Mouse (Mus musculus) layer of hippocampus, postnatal 25 days (tissue): ENCODE results near the gene Zfp518b. TPM values are rescaled to one million over a fixed set of nuclear protein-coding genes. Genes with fewer than 3 reads are reported as not detected.

Experiments used
- DNase-seq, 2 experiments: peaks; one replicate each; pipeline ENCODE4 v3.0.0; 2022; ENCODE audit warnings: mixed read lengths in 2 of 2, low spot score in 1 of 2; ENCODE audit errors: extremely low spot score in 1 of 2
- total RNA-seq, 2 experiments: library from RNA; stranded (reverse); gene quantifications; 2 replicates each; pipeline ENCODE4 v1.2.3; 2021

The Zfp518b gene
- total RNA-seq, 2 experiments from 2014 or later: 16.4 to 16.5 TPM

DNA sequence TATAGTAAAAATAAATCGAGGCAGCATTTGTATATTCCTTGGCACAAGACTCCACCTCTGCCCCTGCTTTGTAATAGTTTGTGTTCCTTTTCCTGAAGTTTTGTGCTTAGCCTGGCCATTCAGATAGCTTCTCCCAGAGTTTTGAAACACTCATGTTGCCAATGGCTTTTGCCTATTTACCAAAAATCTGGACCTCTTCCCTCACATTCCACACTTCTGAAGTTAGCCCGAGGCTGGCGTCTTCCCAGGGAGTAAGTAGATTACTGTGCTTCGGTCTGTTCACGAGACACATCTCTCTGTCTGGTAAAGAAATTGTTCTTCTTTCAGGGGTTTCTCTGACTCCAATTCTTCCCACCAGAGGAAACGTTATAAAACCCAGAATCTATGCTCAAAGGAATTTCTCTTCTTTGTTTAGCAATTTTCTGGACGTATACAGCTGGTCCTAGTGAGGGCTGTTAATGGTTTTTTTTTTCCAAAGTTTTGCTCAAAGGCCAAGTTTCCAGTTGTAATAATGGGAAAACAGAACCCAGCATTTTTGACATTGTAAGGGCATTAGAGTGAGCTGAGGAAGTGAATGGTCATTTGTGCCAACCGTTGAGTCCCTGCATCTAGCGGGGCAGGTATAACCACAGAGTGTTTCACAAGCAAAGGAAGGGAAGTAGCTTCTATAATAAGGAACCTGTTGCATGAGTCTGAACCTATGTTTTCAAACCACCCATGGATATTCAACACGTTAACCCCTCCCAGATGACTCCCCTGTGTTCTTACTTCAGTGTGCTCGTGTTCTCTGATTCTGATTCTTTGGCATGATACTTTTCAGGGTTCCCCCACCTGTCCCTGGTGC, 50.1 kb downstream of the Zfp518b start:
- no peak for DNase-seq

DNA sequence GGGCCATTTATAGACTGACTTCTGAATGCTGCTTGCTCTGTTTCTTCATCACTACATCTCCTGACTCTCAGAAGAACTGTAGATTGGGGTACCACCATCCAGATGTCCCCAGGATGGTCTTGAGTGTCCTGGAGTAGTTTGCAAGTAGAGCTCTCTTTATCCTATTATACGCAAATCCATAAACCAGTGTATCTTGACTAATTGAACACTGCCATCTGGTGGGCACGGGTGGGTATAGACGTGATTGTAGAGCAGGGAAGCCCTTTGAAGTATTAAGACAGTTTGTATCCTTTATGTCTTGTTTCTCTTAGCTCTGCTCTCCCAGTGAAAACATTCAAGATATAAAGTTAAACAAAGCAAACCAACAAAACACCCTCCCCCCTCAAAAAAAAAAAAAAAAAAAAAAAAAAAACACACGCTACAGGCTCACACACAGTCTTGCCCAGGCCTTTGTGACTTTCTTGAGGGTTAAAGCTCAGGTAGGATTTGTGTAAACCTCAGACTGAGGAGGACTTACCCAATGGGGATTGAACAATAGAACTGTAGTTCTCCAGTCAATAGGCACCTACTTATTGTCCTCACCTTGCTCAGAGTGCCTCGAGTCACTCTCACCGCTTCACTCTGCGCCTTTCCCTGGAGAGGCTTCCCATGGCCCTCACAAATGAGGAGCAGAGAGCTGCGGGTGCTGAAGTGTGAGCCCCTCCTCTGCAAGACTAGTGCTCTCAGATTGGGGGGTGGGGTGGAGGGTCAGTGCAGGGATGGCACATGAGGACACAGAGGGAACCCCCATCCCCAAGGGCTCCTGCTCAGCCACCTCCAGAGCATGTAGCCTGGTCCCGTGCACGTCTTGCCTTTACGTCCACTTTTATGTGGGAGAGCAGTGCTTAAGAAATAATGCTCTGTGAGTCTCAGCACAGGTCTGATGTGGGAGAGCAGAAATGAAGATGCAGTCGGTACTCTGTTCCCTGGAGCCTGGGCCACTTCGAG, 51.9 kb downstream of the Zfp518b start:
- peak; percentile 62 to 89 for DNase-seq

DNA sequence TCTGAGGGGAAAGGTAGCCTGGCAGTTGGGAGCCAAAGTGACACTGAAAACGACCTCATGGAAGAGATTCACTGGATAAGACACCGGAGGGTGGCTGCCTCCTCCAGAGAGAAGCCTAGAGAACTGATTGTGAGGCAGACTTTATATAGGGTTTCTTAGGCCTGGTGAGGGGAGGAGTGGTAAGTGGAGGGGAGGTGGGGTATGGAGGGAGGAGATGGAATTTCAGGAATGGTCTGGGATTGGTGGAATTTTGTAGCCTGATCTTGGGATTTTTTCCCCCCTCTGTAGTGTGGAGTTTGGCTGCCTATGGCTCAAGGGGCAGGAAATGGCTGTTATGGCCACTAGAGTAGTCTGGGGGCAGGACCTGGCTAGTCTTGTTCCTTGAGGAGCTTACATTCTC, 56.6 kb downstream of the Zfp518b start:
- no peak for DNase-seq

DNA sequence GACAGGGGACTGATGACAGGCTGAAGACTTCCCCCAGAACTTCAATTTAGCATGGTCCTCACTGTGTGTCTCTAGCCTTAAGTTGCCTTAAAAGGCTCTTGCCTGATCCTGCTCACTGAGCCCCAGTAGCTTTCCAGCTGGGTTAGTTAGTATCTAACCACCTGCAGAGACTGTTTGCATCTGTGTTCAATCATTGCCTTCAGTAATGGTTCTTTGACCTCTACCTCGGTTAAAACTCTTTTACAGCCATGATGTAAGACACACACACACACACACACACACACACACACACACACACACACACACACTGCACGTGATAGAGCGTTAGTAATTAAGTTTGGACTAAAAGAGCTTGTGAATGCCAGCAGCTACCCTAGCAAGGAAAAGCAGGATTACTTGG, 57.7 kb downstream of the Zfp518b start:
- no peak for DNase-seq

DNA sequence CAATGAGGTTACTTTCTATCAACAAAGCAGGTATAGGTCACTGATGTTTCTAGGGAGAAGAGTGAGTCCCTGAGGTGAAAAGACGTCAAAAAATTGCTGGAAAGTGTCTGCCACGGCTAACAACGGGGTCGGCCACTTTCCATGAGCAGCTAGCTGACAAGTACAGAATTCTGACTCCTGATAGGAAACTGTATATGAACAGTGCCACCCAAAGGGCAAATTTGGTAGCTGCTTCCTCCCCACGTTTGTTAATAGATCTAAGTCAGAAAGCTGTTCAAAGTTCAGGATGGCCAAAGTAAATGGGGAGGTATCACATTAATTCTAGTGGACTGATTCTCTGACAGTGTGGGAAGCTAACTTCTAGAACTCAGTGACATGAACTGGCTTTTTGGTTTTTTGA, 63.8 kb downstream of the Zfp518b start:
- peak in 1 of 2 experiments; percentile 72 for DNase-seq

DNA sequence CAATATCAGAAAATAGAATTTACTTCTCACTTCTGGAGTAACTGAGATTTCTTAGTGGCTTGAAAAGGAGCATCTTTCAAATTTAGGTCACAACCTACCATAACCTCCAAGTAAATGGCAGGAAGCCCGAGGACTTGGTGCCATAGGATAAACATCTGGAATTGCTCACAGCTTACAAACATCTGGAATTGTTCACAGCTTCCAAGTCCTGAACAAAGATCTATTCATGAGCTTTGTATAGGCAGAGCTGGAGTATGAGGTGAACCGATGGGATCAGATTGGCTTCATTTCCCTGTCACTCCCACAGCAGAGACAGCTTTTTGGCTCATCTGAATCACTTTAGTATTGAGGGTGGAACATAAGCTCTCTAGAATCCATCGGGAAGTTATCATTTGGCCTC, 65.7 kb downstream of the Zfp518b start:
- DNase-seq: no peak

Other genes starting within 250 kb of the Zfp518b start
- 1 to 10 TPM; 1.8 to 1.9 TPM for gene Slc2a9, start 181.7 kb downstream of the Zfp518b start, total RNA-seq
- gene Wdr1, start 121.6 kb downstream of the Zfp518b start, total RNA-seq: 100 to 1,000 TPM; 217 TPM
- gene Clnk, start 192.0 kb upstream of the Zfp518b start, total RNA-seq: not detected